Mouse (Mus musculus) liver, embryonic 14.5 days (tissue): ENCODE results near the gene Ssu2. TPM values are rescaled to one million over a fixed set of nuclear protein-coding genes. Genes with fewer than 3 reads are reported as not detected.

Experiments
- ATAC-seq: fragments of 200-750 bp; cut with Nextera tagmentation; 2 replicates; pipeline ENCODE4 v1.8.0; 2017; ENCODE audit warnings: moderate number of reproducible peaks, mild to moderate bottlenecking, moderate library complexity; ENCODE audit not compliant: insufficient read depth
- DNase-seq, 3 experiments: peaks; one replicate each; pipeline ENCODE4 v3.0.0-alpha.2; 2012 to 2013; ENCODE audit warnings: low read depth in 3 of 3, low spot score in 3 of 3
- H3K27ac ChIP-seq: fragments of 300-500 bp; sonication (generic); 2 replicates; pipeline ENCODE4 v1.5.1; 2014; ENCODE audit warnings: moderate library complexity, mild to moderate bottlenecking, control low read depth, inconsistent platforms
- H3K27me3 ChIP-seq: fragments of 300-500 bp; sonication (generic); 2 replicates; pipeline ENCODE4 v1.6.1; 2014; ENCODE audit warnings: mild to moderate bottlenecking, low read length, moderate library complexity; ENCODE audit not compliant: control insufficient read depth, insufficient read depth
- H3K36me3 ChIP-seq: fragments of 300-500 bp; sonication (generic); replicated peaks from 2 replicates; pipeline ENCODE4 v1.6.1; 2014; ENCODE audit warnings: low read depth; ENCODE audit not compliant: control insufficient read depth, insufficient read depth
- H3K4me1 ChIP-seq, 2 experiments: fragments of 200-500 bp in 1 of 2; fragments of 300-500 bp in 1 of 2; sonication (generic) in 1 of 2; replicated peaks; 2 replicates each; pipeline ENCODE4 v1.6.1; 2012 to 2014; ENCODE audit warnings: antibody characterized with exemption in 1 of 2, inconsistent platforms in 1 of 2, low read length in 1 of 2; ENCODE audit not compliant: control insufficient read depth in 2 of 2, insufficient read depth in 2 of 2
- H3K4me2 ChIP-seq: fragments of 300-500 bp; sonication (generic); 2 replicates; pipeline ENCODE4 v1.6.1; 2014; ENCODE audit warnings: low read depth, mild to moderate bottlenecking, control low read depth, moderate library complexity
- H3K4me3 ChIP-seq, 2 experiments: fragments of 200-500 bp in 1 of 2; fragments of 300-500 bp in 1 of 2; sonication (generic) in 1 of 2; 2 replicates each; pipeline ENCODE4 v1.5.1; 2012 to 2014; ENCODE audit warnings: low read depth in 2 of 2, low read length in 2 of 2, mild to moderate bottlenecking in 2 of 2, control low read depth in 1 of 2, inconsistent platforms in 1 of 2, moderate library complexity in 1 of 2; ENCODE audit not compliant: insufficient read depth in 1 of 2
- H3K9ac ChIP-seq: fragments of 300-500 bp; sonication (generic); replicated peaks from 2 replicates; pipeline ENCODE4 v1.6.1; 2014; ENCODE audit warnings: mild to moderate bottlenecking, control low read depth, moderate library complexity
- H3K9me3 ChIP-seq: fragments of 300-500 bp; sonication (generic); 2 replicates; pipeline ENCODE4 v1.6.1; 2016; ENCODE audit warnings: low read length, mixed read lengths; ENCODE audit not compliant: control insufficient read depth
- CTCF ChIP-seq: IDR thresholded peaks from 2 replicates; pipeline ENCODE4 v1.5.1; 2016; ENCODE audit warnings: antibody characterized with exemption, low read depth, control low read depth
- EP300 ChIP-seq: IDR thresholded peaks from 2 replicates; pipeline ENCODE4 v1.6.1; 2016; ENCODE audit warnings: antibody characterized with exemption, low read depth
- WGBS: fragments of 180-500 bp; shearing (Covaris S2); extraction: QIAGEN DNeasy Blood & Tissue Kit; methylation state at CpG from one replicate; pipeline ENCODE4 v1.1.7; 2014; ENCODE audit not compliant: insufficient replicate concordance; 5-methylcytosine and 5-hydroxymethylcytosine counted together
- polyA plus RNA-seq, 2 experiments: library from polyadenylated mRNA; depleted of rRNA in 1 of 2; stranded (reverse) in 1 of 2; unstranded in 1 of 2; fragments of >200 nt; fragmentation: Nextera tagmentation in 1 of 2; extraction: Ambion mirVana in 1 of 2; gene quantifications; 2 replicates each; pipeline versions ENCODE4 v1.2.1 to v1.2.3; 2012 to 2014

Ssu2 gene
- polyA plus RNA-seq (2012; rRNA removed) (0.04 TPM in 1 of 2 replicates, not detected in the other), polyA plus RNA-seq (2014; fragmentation: Nextera tagmentation; extraction: Ambion mirVana) (not detected in 2 replicates)

DNA sequence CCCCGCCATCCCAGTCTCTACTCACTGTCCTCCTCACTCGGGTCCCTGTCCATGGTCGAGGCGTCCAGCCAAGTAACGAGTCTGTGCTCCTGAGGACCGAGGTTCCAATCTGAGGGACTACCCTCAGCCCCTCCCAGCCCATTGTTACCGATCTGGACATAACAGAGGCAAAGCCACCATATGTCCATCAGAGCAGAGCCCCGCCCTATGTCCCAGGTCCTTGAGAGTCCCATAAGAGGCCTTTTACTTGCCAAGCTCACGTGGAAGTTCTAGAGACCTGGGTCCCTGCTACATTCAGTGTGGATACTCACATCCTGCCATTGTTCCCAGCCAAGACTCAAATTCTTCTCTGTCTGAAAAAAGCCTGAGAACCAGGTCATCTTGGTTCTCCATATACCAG is at the start of gene Ssu2:
TSS of gene Ssu2 (minus strand) at position 77 of the 400 bp plus-strand sequence.
- no peaks in the 10 kb centered on the region for H3K36me3 ChIP-seq
- H3K4me3 ChIP-seq: no peak within 1 kb of the TSS
- TF ChIP-seq CTCF: no peak
- no peak for TF ChIP-seq EP300
- H3K27me3 ChIP-seq: no peaks in the 10 kb centered on the region
- no peak within 1 kb of the TSS for H3K4me2 ChIP-seq
- no peaks in the 10 kb centered on the region for H3K9me3 ChIP-seq
- no peak within 1 kb of the TSS for H3K9ac ChIP-seq
- H3K4me1 ChIP-seq: no peaks in the 10 kb centered on the region
- WGBS: 37% methylated on average over 9 of the region's 9 CpGs
- no peak within 1 kb of the TSS for H3K27ac ChIP-seq
- ATAC-seq (no peak), DNase-seq (no peak)

- H3K4me2 ChIP-seq: no peak overlapping the region
- ATAC-seq (no peak), DNase-seq (no peak)
- H3K9ac ChIP-seq: no peak overlapping the region
- H3K27me3 ChIP-seq: no peaks in the 10 kb centered on the region
- no peaks in the 10 kb centered on the region for H3K9me3 ChIP-seq
- no peaks in the 10 kb centered on the region for H3K36me3 ChIP-seq
- H3K4me3 ChIP-seq: no peak overlapping the region
- WGBS: 54% methylated on average over 6 of the region's 6 CpGs
- TF ChIP-seq CTCF: no peak
- no peak for TF ChIP-seq EP300
- no peak overlapping the region for H3K27ac ChIP-seq
- H3K4me1 ChIP-seq: no peaks in the 10 kb centered on the region
Observed at GRCm38 (mm10) chr6:112426018-112426732, 38.4 kb upstream of the Ssu2 start.

DNA sequence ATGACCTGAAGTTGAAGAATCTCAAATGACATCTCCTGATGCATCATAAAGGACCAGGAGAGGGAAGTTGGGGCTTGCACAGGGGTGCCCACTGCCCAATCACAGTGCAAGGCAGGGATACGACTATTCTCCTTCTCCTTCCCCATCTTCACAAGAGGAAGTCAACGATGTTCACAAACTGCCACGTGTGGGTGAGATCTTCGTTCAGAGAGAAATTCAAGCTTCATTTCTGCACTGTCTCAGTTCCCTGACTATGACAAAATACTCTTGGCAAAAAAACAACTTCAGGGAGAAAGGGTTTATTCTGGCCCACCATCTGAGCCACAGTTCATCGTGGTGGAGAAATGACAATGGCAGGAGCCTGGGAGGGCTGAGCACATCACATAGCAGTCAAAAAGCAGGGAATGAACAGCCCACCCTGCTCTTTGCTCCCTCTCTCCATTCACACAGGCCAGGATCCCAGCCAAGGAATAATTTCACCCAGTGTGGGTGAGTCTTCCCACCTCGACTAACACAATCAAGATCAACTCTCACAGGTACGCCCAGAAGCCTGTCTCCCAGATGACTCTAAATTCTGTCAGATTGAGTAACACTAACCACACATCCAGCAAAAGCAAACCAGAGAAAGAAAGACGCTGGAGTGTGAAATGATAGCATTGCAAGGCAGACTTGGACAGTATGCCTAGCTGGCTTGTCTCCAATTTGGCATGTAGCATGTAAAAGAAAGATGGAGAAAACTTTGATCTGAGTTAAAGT is 36.1 kb upstream of the Ssu2 start:
- Histone ChIP-seq H3K4me2 (no peak overlapping the region), H3K4me1 (no peaks in the 10 kb centered on the region), H3K27ac (no peak overlapping the region), H3K27me3 (no peaks in the 10 kb centered on the region), H3K9ac (no peak overlapping the region), H3K9me3 (no peaks in the 10 kb centered on the region), H3K36me3 (no peaks in the 10 kb centered on the region), H3K4me3 (no peak overlapping the region)
- 56% methylated on average over 8 of the region's 8 CpGs for WGBS
- ATAC-seq (no peak), DNase-seq (no peak)
- TF ChIP-seq CTCF: no peak
- TF ChIP-seq EP300: no peak

DNA sequence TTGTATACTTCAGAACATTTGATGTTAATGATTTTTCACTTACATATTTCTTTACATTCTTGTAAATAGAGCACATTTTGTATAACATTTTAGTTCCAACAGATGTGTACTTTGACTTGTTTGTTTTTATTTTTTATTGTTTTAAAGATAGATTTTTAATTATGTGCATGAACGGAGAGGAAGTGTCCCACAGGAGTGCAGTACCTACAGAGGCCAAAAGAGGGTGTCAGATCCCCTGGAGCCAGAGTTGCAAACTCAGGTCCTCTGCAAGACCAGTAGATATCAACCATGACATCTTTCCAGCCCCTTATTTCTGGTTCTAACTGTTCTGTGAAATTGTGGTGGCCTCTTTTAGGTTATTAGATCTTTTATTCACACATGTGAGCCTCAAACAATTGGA is 33.1 kb upstream of the Ssu2 start:
- TF ChIP-seq EP300: no peak
- no peak for TF ChIP-seq CTCF
- no peak for DNase-seq
- 59% methylated on average over 1 of the region's 1 CpGs for WGBS
- H3K4me1 ChIP-seq: no peaks in the 10 kb centered on the region
- no peaks in the 10 kb centered on the region for H3K36me3 ChIP-seq
- H3K27me3 ChIP-seq: no peaks in the 10 kb centered on the region
- no peak for ATAC-seq
- no peak overlapping the region for H3K4me2 ChIP-seq
- H3K4me3 ChIP-seq: no peak overlapping the region
- H3K9ac ChIP-seq: no peak overlapping the region
- H3K9me3 ChIP-seq: no peaks in the 10 kb centered on the region
- no peak overlapping the region for H3K27ac ChIP-seq

GRCm38 (mm10) chr6:112419333-112419732 is 31.5 kb upstream of the Ssu2 start:
- ATAC-seq (no peak), DNase-seq (no peak)
- Histone ChIP-seq H3K9me3 (no peaks in the 10 kb centered on the region), H3K36me3 (no peaks in the 10 kb centered on the region), H3K4me2 (no peak overlapping the region), H3K4me1 (no peaks in the 10 kb centered on the region), H3K27ac (no peak overlapping the region), H3K4me3 (no peak overlapping the region), H3K9ac (no peak overlapping the region), H3K27me3 (no peaks in the 10 kb centered on the region)
- WGBS: 64% methylated on average over 9 of the region's 9 CpGs
- TF ChIP-seq CTCF (no peak), EP300 (no peak)
